Mouse (Mus musculus): ENCODE data around the gene Wdr81. TPM values are rescaled to one million over a fixed set of nuclear protein-coding genes. Genes with fewer than 3 reads are reported as not detected.
A peak's percentile ranks its signal among the peaks of the same experiment; 100 is the strongest.

Wdr81 gene
- total RNA-seq (2021) = 10 to 100 TPM; 17.4 to 18.7 TPM

- intact Hi-C loops (cut with DNase I) = loop anchor here (5.0 kb wide), 1 partner anchor 42 kb away; no protein-coding TSS in a partner anchor
- peak; percentile 91 to 95 for DNase-seq (ENCODE audit: low spot score in 2 of 2)
Observed at GRCm38 (mm10) chr11:75453991-75454930, at the start of gene Wdr81. Gene Wdr81 (minus strand): TSS chr11:75454717.

GRCm38 (mm10) chr11:75498126-75498525 lies 43.6 kb upstream of the Wdr81 start:
- intact Hi-C loops (cut with DNase I) = no loop called here
- no peak for DNase-seq (ENCODE audit: low spot score in 2 of 2)

DNA sequence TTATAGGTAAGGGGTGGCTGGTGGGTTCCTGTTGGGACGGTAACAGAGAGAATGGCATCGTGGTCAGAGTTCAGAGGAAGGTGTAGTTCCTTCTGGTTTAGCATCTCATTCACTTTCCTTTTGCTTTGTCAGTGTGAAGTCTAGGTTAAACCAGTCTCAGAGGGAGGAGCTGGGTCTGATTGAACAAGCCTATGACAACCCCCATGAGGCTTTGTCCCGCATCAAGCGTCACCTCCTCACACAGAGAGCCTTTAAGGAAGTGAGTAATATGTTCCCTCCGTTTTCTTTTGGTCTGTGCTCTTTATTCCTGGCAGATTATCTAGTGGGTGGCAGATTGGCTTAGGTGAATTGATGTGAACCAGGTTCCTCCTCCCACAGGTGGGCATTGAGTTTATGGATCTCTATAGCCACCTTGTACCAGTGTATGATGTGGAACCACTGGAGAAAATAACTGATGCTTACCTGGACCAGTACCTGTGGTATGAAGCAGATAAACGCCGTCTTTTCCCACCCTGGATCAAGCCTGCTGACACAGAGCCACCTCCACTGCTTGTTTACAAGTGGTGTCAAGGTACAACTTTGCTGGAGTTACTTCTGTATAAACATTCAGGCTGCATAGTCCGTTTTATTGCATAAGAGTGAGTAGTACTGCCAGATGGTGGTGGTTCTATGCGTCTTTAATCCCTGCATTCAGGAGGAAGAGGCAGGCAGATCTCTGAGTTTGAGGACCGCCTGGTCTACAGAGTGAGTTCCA lies 40.0 kb upstream of the Wdr81 start:
- no peak for DNase-seq (ENCODE audit: low spot score in 2 of 2)
- intact Hi-C loops (cut with DNase I) = no loop called here

DNA sequence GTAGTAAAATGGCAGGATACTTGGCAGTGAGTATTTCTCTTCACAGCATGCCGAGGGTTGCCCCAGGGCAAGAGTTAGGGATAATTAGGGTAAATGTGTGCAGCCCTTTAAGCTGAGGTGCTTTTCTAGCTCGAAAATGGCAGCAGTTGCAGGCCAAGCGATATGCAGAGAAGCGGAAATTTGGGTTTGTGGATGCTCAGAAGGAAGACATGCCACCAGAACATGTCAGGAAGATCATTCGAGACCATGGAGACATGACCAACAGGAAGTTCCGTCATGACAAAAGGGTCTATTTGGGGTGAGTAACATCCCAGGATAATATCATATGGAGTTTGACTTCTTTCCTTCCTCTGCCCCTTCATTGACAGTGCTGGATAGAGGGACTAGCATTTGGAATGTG lies 33.0 kb upstream of the Wdr81 start:
- DNase-seq (ENCODE audit: low spot score in 2 of 2) = no peak
- intact Hi-C loops (cut with DNase I) = no loop called here

DNA sequence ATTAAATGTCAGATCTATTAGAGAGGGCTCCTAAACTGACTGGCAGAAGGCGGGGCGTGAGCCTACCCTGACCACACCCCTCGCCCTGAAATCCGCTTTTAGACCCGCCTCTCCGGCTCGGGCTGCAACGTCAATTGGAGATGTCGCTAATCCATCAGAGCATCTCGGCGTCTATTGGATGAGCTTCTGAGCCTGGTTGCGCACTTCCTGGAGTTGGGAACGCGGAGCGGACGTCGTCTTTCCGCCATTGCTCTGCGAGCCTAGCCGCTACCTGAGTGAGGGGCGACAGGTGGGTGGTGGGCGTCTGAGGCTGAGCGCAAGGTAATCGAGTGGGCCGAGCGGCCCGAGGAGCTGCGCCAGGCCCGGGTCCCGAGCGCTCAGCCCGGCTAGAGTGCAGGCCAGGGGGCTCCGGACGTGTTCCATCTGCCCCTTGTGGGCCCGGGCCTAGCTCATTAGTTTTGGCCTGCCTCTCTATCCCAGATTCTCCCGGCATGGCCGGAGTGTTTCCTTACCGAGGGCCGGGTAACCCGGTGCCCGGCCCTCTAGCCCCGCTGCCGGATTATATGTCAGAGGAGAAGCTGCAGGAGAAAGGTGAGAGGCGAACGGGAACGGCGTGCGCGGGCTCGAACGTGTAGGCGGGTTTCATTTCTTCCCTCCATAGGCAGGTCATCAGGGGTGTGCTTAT lies 32.2 kb upstream of the Wdr81 start, which contains the start of gene Prpf8:
TSS of gene Prpf8 (plus strand) at position 216 of the 685 bp plus-strand sequence.
- peak; percentile 98 to 99 for DNase-seq (ENCODE audit: low spot score in 2 of 2)
- intact Hi-C loops (cut with DNase I) = no loop called here

- intact Hi-C loops (cut with DNase I) = no loop called here
- no peak for DNase-seq (ENCODE audit: low spot score in 2 of 2)
Observed at GRCm38 (mm10) chr11:75486192-75486591, 31.7 kb upstream of the Wdr81 start.

GRCm38 (mm10) chr11:75473376-75473775 lies 18.9 kb upstream of the Wdr81 start:
- intact Hi-C loops (cut with DNase I) = no loop called here
- DNase-seq (ENCODE audit: low spot score in 2 of 2) = no peak

GRCm38 (mm10) chr11:75472469-75473081 lies 18.1 kb upstream of the Wdr81 start:
- intact Hi-C loops (cut with DNase I) = no loop called here
- DNase-seq (ENCODE audit: low spot score in 2 of 2) = no peak

DNA sequence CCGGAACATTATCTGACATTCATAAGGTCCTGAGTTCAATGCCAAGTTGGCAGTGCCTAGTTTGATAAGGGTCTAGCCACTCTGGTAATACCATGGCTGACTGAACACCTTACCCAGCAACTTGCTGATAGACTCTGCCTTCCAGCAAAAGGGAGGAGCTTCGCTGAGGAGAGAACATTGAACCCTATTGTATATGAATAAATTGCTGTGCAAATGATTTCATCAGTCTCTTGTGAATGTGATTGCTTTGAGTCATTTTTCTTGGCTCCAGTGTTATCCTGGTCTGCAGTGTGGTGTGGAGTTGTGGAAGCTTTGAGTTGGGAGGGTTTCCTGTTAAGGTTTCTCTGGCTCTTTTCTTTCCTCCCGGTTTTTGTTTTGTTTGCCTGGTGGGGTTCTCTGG lies 16.2 kb upstream of the Wdr81 start:
- intact Hi-C loops (cut with DNase I) = no loop called here
- no peak for DNase-seq (ENCODE audit: low spot score in 2 of 2)

DNA sequence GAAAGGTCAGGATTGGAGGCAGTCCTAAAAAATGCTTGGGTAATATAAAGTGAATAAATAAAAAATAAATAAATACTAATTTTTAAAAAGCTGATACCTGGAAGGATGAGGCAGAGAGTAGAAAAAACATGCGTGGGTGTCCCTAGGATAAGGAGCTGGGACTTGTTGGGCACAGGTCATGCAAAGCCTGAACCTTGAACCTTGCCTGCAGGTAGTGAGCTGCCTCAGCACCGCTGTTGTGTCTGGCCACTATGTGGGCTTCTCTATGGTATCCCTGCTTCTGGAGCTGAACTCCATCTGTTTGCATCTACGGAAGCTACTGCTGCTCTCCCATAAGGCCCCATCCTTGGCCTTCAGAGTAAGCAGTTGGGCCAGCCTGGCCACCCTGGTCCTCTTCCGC lies 14.7 kb upstream of the Wdr81 start:
- intact Hi-C loops (cut with DNase I) = no loop called here
- DNase-seq (ENCODE audit: low spot score in 2 of 2) = no peak

- intact Hi-C loops (cut with DNase I) = no loop called here
- DNase-seq (ENCODE audit: low spot score in 2 of 2) = no peak
Observed at GRCm38 (mm10) chr11:75468410-75468809, 13.9 kb upstream of the Wdr81 start.

- intact Hi-C loops (cut with DNase I) = no loop called here
Observed at GRCm38 (mm10) chr11:75467512-75468215, 13.1 kb upstream of the Wdr81 start.

DNA sequence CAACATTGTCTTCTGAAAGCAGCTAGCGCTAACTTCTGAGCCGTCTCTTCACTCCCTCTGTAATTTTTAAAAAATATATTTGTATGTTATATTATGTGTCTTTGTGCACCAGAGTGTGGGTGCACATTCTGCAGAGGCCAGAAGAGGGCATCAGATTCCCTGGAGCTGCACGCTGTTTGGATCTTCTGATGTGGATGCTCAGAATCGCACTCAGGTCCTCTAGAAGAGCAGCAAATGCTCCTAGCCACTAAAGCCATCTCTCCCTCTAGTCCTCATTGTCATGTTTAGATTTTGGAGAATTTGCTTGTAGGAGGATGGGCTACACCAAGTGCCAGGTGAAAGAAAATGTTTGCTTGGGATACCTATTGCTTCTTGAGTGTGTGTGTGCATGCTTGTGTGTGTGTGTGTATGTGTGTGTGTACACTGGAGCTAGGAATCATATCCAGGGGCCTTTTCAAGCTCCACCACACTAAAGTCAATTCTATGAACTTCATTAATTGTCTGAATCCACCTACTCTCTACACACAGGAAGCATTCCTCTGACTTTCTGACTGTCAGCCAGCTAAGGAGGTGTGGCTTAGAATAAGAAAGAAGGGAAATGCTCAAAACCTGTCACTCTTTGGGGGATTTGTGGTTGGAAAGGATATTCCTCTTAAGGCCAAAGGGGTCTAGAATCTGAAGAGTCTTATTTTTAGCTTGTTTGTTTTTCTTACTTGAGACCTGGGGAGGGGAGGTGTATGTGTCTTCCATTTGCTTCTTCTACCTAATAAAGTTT lies 12.4 kb upstream of the Wdr81 start:
- DNase-seq (ENCODE audit: low spot score in 2 of 2) = no peak
- intact Hi-C loops (cut with DNase I) = no loop called here

More at GRCm38 (mm10) chr11:75467512-75468215, 13.1 kb upstream of the Wdr81 start:
- no peak for DNase-seq (ENCODE audit: low spot score in 2 of 2)

DNA sequence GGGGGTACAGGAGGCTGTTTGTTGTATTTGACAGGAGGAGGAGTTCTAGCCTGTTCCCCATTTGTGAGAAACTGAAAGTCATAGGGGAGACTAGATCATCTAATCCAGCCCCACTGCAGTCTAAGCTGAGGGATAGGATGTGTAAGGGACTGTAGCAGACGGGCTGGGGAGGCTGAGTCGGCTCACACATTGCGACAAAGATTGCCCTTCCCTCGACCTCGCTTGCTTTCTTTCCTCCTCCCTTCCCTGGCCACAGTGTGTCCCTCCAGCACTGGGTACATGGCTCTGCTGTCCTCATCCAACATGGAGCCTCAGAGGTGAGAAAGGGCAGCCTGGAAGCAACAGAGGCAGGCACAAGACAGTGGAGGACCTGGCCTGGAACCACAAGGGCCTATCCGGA lies 10.5 kb upstream of the Wdr81 start:
- intact Hi-C loops (cut with DNase I) = no loop called here
- no peak for DNase-seq (ENCODE audit: low spot score in 2 of 2)

DNA sequence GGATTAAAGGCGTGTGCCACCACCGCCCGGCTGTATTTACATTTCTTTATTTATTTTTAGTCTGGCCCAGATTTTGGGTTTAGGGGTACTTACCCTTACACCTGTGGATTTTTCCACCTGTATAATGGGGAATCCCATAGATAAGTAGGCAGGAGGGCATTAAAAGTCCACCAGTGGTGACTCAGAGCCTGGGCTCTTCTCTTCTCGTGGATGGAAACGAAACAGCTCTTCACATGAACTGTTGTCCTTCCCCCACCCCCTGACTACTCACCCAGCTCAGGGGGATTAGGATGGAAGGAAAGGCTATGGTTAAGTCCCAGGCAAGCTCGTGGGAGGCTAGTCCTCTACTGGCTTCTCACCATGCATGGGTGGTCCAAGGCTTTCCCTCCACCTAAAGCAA lies 9.9 kb upstream of the Wdr81 start:
- no peak for DNase-seq (ENCODE audit: low spot score in 2 of 2)
- intact Hi-C loops (cut with DNase I) = loop anchor here (5.0 kb wide), 1 partner anchor 272 kb away; the partner anchor contains the start of genes Dph1 and Rtn4rl1

DNA sequence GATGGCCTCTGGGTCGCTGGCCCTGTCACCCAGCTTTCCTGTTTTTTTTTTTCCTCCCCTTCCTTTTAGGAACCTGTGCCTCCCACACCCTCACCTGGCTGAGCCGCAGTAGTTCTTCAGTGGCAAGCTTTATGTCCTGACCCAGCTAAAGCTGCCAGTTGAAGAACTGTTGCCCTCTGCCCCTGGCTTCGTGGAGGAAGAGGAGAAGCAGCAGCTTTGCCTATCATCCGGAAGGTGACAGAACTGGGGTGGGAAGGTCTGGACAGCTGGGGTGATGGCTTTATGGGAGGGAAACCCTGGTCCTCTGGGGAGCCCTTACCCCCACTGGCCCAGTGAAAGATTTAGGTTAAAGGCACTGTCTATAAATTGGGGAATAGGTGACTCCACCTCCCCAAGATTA lies 9.1 kb upstream of the Wdr81 start:
- no peak for DNase-seq (ENCODE audit: low spot score in 2 of 2)
- intact Hi-C loops (cut with DNase I) = loop anchor here (5.0 kb wide), 1 partner anchor 271 kb away; the partner anchor contains the start of genes Dph1 and Rtn4rl1

GRCm38 (mm10) chr11:75462865-75463336 lies 8.4 kb upstream of the Wdr81 start:
- DNase-seq (ENCODE audit: low spot score in 2 of 2) = peak; percentile 49 to 64
- intact Hi-C loops (cut with DNase I) = loop anchor here (5.0 kb wide), 1 partner anchor 271 kb away; the partner anchor contains the start of genes Dph1 and Rtn4rl1
